10 mouse cellular contexts compared by ENCODE assay signal in the genomic region with DNA sequence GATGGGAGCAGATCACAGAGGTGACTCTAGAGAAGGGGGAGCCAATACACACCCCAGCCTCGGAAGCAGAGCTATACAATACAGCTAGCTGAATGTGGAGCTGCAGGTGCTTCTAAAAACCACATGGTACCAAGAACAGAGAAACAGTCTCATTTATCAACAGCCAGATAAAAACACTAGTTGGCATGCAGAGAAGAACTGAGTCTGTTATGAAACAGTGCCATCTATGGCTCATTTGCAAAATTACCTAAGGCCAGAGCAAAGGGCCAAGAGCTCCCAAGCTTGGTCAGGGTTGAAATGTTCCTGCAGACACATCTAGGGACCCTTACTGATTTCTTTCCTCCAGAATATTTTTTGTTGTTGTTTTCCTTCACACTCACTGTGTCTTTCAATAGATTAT.
A peak's percentile ranks its signal among the peaks of the same experiment; 100 is the strongest.
DNase-seq lines count a peak whose midpoint lies in the region; ATAC-seq lines count a peak whose summit lies in the region.
"Had no signal": no experiment of that assay in that cellular context is flagged by ENCODE, and none has a peak within 500 bp of the region (broad histone marks: within the 10 kb centered on the region; RNA-seq: fewer than 3 reads in every experiment).

No protein-coding gene starts in this region.

- H3K27me3 ChIP-seq in embryonic facial prominence, embryonic 11.5 days (ENCODE audit: control insufficient read depth, insufficient read depth, low read length): no peaks in the 10 kb centered on the region
- H3K27me3 ChIP-seq in embryonic facial prominence, embryonic 10.5 days (replicated peaks; ENCODE audit: low read depth, poor library complexity, severe bottlenecking): no peaks in the 10 kb centered on the region
- no peaks in the 10 kb centered on the region for H3K27me3 ChIP-seq in neural tube, embryonic 11.5 days (ENCODE audit: control insufficient read depth, insufficient read depth, low read length)

- no peak overlapping the region for H3K4me2 ChIP-seq in embryonic facial prominence, embryonic 11.5 days (ENCODE audit: low read depth, low read length)
- no peak overlapping the region for H3K4me2 ChIP-seq in neural tube, embryonic 11.5 days (ENCODE audit: low read depth)

- H3K27ac ChIP-seq in embryonic facial prominence, embryonic 11.5 days (replicated peaks; ENCODE audit: low read depth, low read length): no peak overlapping the region
- H3K27ac ChIP-seq in embryonic facial prominence, embryonic 10.5 days (replicated peaks): no peak overlapping the region
- H3K27ac ChIP-seq in neural tube, embryonic 11.5 days (ENCODE audit: low read depth, low read length): no peak overlapping the region

- peak; percentile 51 for DNase-seq in embryonic facial prominence, embryonic 11.5 days (ENCODE audit: low spot score)
- no peak for DNase-seq in embryonic facial prominence, embryonic 10.5 days (ENCODE audit: low spot score)
- peak; percentile 14 for DNase-seq in neural tube, embryonic 11.5 days (ENCODE audit: low spot score)
- no peak for DNase-seq in neural tube, embryonic 10.5 days (ENCODE audit: extremely low spot score, low spot score)
- DNase-seq in cerebellum, adult 9-11 months: peak; percentile 52
- peak; percentile 37 to 40 for DNase-seq in kidney, postnatal 36 days
- peak; percentile 30 for DNase-seq in mesoderm, embryonic 11.5 days (ENCODE audit: low read depth, low spot score)
- no peak for DNase-seq in gastrocnemius, postnatal 25 days

- H3K4me1 ChIP-seq in embryonic facial prominence, embryonic 11.5 days (ENCODE audit: control insufficient read depth, insufficient read depth, low read length): no peaks in the 10 kb centered on the region
- no peaks in the 10 kb centered on the region for H3K4me1 ChIP-seq in embryonic facial prominence, embryonic 10.5 days
- H3K4me1 ChIP-seq in neural tube, embryonic 11.5 days (ENCODE audit: control insufficient read depth, insufficient read depth, low read length): no peaks in the 10 kb centered on the region

- no peak overlapping the region for H3K9ac ChIP-seq in embryonic facial prominence, embryonic 11.5 days (replicated peaks; ENCODE audit: low read length)
- no peak overlapping the region for H3K9ac ChIP-seq in neural tube, embryonic 11.5 days (ENCODE audit: low read length)

- H3K9me3 ChIP-seq in embryonic facial prominence, embryonic 11.5 days (replicated peaks; ENCODE audit: control insufficient read depth, low read length): no peaks in the 10 kb centered on the region
- no peaks in the 10 kb centered on the region for H3K9me3 ChIP-seq in embryonic facial prominence, embryonic 10.5 days
- H3K9me3 ChIP-seq in neural tube, embryonic 11.5 days (ENCODE audit: control insufficient read depth, low read length): no peaks in the 10 kb centered on the region
- H3K9me3 ChIP-seq: G1E had no signal

- peaks cover 4% of the 10 kb centered on the region; the same call in 1 of the 2 replicates for H3K36me3 ChIP-seq in embryonic facial prominence, embryonic 11.5 days (replicated peaks; ENCODE audit: control insufficient read depth, insufficient read depth, low read depth, low read length)
- peaks cover 97% of the 10 kb centered on the region for H3K36me3 ChIP-seq in embryonic facial prominence, embryonic 10.5 days (replicated peaks)
- peaks cover 3% of the 10 kb centered on the region; the same call in 1 of the 2 replicates for H3K36me3 ChIP-seq in neural tube, embryonic 11.5 days (ENCODE audit: control insufficient read depth, insufficient read depth, low read length)

- 77% methylated on average over 1 of the region's 1 CpGs for WGBS in embryonic facial prominence, embryonic 11.5 days
- 77% methylated on average over 1 of the region's 1 CpGs for WGBS in embryonic facial prominence, embryonic 10.5 days
- 68% methylated on average over 1 of the region's 1 CpGs for WGBS in neural tube, embryonic 11.5 days

- no peak overlapping the region for H3K4me3 ChIP-seq in embryonic facial prominence, embryonic 11.5 days (ENCODE audit: low read depth, low read length)
- no peak overlapping the region for H3K4me3 ChIP-seq in embryonic facial prominence, embryonic 10.5 days
- H3K4me3 ChIP-seq in neural tube, embryonic 11.5 days (ENCODE audit: low read depth, low read length): no peak overlapping the region
- H3K4me3 ChIP-seq: myocyte had no signal

- no peak for ATAC-seq in embryonic facial prominence, embryonic 11.5 days (replicated peaks; ENCODE audit: insufficient number of reproducible peaks, low FRiP score, low TSS enrichment, low read depth)
- ATAC-seq in neural tube, embryonic 11.5 days (ENCODE audit: insufficient read depth, low FRiP score, low TSS enrichment): no peak

Comparison
In these comparisons a context has a peak if more than half of its experiments do, and no peak if none do; other contexts are left out.
1. DNase-seq: peak in embryonic facial prominence, embryonic 11.5 days (single experiment), neural tube, embryonic 11.5 days (single experiment), cerebellum, adult 9-11 months (single experiment), kidney, postnatal 36 days (2 of 2) and mesoderm, embryonic 11.5 days (single experiment); none in embryonic facial prominence, embryonic 10.5 days (single experiment), neural tube, embryonic 10.5 days (single experiment) and gastrocnemius, postnatal 25 days (single experiment).